Mouse (Mus musculus) liver, embryonic 16.5 days (tissue): Measurements from ENCODE around the gene Apol7a. TPM values are rescaled to one million over a fixed set of nuclear protein-coding genes. Genes with fewer than 3 reads are reported as not detected.
"Not testable (repeated sequence)": the region's sequence is repeated elsewhere in the genome, so short reads cannot be mapped to it uniquely, and the experiment has no call there.

Source experiments
- ATAC-seq: fragments of 200-750 bp; cut with Nextera tagmentation; 2 replicates; pipeline ENCODE4 v1.8.0; 2017; ENCODE audit warnings: low read depth, mild to moderate bottlenecking, moderate number of reproducible peaks, moderate library complexity
- H3K27ac ChIP-seq: fragments of 300-500 bp; sonication (generic); 2 replicates; pipeline ENCODE4 v1.5.1; 2014; ENCODE audit warnings: mild to moderate bottlenecking, low read length
- H3K27me3 ChIP-seq: fragments of 300-500 bp; sonication (generic); 2 replicates; pipeline ENCODE4 v1.6.1; 2014; ENCODE audit warnings: low read depth, low read length, mixed read lengths; ENCODE audit not compliant: control insufficient read depth, insufficient read depth
- H3K36me3 ChIP-seq: fragments of 300-500 bp; sonication (generic); 2 replicates; pipeline ENCODE4 v1.6.1; 2014; ENCODE audit warnings: mild to moderate bottlenecking; ENCODE audit not compliant: control insufficient read depth, insufficient read depth
- H3K4me1 ChIP-seq: fragments of 300-500 bp; sonication (generic); 2 replicates; pipeline ENCODE4 v1.6.1; 2014; ENCODE audit warnings: low read depth, low read length, mixed read lengths; ENCODE audit not compliant: control insufficient read depth
- H3K4me2 ChIP-seq: fragments of 300-500 bp; sonication (generic); 2 replicates; pipeline ENCODE4 v1.6.1; 2014; ENCODE audit warnings: low read depth, low read length, mixed read lengths
- H3K4me3 ChIP-seq: fragments of 300-500 bp; sonication (generic); 2 replicates; pipeline ENCODE4 v1.5.1; 2014; ENCODE audit warnings: low read depth, mild to moderate bottlenecking, low read length
- H3K9ac ChIP-seq: fragments of 300-500 bp; sonication (generic); 2 replicates; pipeline ENCODE4 v1.6.1; 2014; ENCODE audit warnings: low read depth, low read length
- H3K9me3 ChIP-seq: fragments of 300-500 bp; sonication (generic); replicated peaks from 2 replicates; pipeline ENCODE4 v1.6.1; 2016; ENCODE audit warnings: low read length; ENCODE audit not compliant: control insufficient read depth
- WGBS: fragments of 180-500 bp; shearing (Covaris S2); extraction: QIAGEN DNeasy Blood & Tissue Kit; methylation state at CpG from one replicate; pipeline ENCODE4 v1.1.7; 2014; ENCODE audit not compliant: insufficient replicate concordance; 5-methylcytosine and 5-hydroxymethylcytosine counted together
- polyA plus RNA-seq: library from polyadenylated mRNA; unstranded; fragments of >200 nt; fragmentation: Nextera tagmentation; extraction: Ambion mirVana; gene quantifications from 2 replicates; pipeline ENCODE4 v1.2.1, GENCODE M21; 2015

The Apol7a gene
- polyA plus RNA-seq, 1 experiment from 2014 or later: 7.3 TPM

DNA sequence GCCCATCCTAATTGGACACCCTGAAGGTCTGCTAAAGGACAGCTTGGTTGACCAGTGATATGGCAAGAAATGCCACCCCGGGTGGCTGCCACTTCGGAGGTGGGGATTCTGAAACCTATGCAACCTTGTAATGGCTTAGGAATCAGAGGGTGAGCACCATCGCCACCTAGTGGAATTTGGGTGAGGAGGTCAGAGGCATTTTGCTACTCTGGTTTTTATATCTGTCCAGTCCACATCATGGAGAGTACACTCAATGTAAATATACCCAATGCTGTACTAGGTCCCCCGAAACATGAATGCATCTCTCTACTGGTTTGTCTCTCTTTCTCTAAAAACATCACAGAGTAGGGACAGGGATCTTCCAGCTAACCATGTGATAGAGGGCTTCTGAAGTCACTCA is 13.8 kb upstream of the Apol7a start:
- not testable (repeated sequence) for H3K27me3 ChIP-seq, ATAC-seq, H3K9ac ChIP-seq, H3K4me3 ChIP-seq, H3K9me3 ChIP-seq, H3K4me1 ChIP-seq, H3K36me3 ChIP-seq, H3K4me2 ChIP-seq, H3K27ac ChIP-seq
- WGBS: 17% methylated on average over 4 of the region's 4 CpGs

DNA sequence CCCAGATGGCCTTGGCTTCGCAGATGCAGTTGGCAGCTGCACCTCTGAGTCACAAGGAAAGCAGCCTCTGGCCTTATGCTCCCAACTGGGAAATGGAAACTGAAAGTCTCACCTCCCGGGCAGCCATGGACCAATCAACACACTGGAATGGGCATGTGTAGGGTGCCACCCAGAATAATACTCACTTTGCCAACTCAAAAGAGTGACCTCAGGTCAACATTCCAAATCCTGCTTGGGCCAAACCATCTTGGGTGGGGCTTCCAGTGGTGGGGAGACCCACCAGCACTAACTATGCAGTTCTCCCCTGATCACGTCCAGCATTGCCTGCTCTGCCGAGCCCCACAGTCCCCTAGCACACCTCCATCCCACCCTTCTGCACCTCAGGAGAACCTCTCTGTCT is 12.1 kb upstream of the Apol7a start, which contains the start of gene Apol9a:
Gene Apol9a, minus strand, starts transcription at position 101 of the 400 bp plus-strand sequence.
- not testable (repeated sequence) for H3K9ac ChIP-seq, H3K4me3 ChIP-seq, H3K4me2 ChIP-seq, H3K27ac ChIP-seq, H3K4me1 ChIP-seq, H3K36me3 ChIP-seq, H3K27me3 ChIP-seq, ATAC-seq, H3K9me3 ChIP-seq
- 67% methylated on average over 1 of the region's 4 CpGs for WGBS

- not testable (repeated sequence) for H3K27ac ChIP-seq, H3K4me2 ChIP-seq, H3K27me3 ChIP-seq, H3K36me3 ChIP-seq, H3K9me3 ChIP-seq, H3K4me3 ChIP-seq, ATAC-seq, H3K4me1 ChIP-seq, H3K9ac ChIP-seq
- 55% methylated on average over 10 of the region's 10 CpGs for WGBS
These were observed 7.5 kb upstream of the Apol7a start for GRCm38 (mm10) chr15:77406370-77406769.

- H3K9ac ChIP-seq, H3K36me3 ChIP-seq, H3K9me3 ChIP-seq, H3K4me1 ChIP-seq, H3K4me3 ChIP-seq, H3K4me2 ChIP-seq, H3K27me3 ChIP-seq: not testable (repeated sequence)
- 55% methylated on average over 11 of the region's 11 CpGs for WGBS
- peak overlapping the region; percentile 59 for H3K27ac ChIP-seq
- ATAC-seq: peak; percentile 86
These were observed 1.3 kb downstream of the Apol7a start for GRCm38 (mm10) chr15:77397450-77398132.

- not testable (repeated sequence) for ATAC-seq, H3K27ac ChIP-seq
- WGBS: 58% methylated on average over 2 of the region's 3 CpGs
These were observed 5.1 kb downstream of the Apol7a start for GRCm38 (mm10) chr15:77393832-77394231.

GRCm38 (mm10) chr15:77387462-77387861 is 11.4 kb downstream of the Apol7a start:
- no peak overlapping the region for H3K9ac ChIP-seq
- H3K4me2 ChIP-seq: no peak overlapping the region
- no peaks in the 10 kb centered on the region for H3K27me3 ChIP-seq
- H3K36me3 ChIP-seq: no peaks in the 10 kb centered on the region
- peak; percentile 55 for ATAC-seq
- no peak overlapping the region for H3K4me3 ChIP-seq
- WGBS: 63% methylated on average over 2 of the region's 2 CpGs
- no peaks in the 10 kb centered on the region for H3K9me3 ChIP-seq
- no peaks in the 10 kb centered on the region; the same call in none of the 2 replicates for H3K4me1 ChIP-seq
- H3K27ac ChIP-seq: no peak overlapping the region

More at GRCm38 (mm10) chr15:77393832-77394231, 5.1 kb downstream of the Apol7a start:
- H3K27me3 ChIP-seq, H3K36me3 ChIP-seq, H3K9me3 ChIP-seq, H3K9ac ChIP-seq, H3K4me1 ChIP-seq, H3K4me3 ChIP-seq, H3K4me2 ChIP-seq: not testable (repeated sequence)

- ATAC-seq: no peak
- Histone ChIP-seq H3K4me3 (no peak overlapping the region), H3K27me3 (no peaks in the 10 kb centered on the region), H3K4me1 (no peaks in the 10 kb centered on the region; the same call in none of the 2 replicates), H3K9ac (no peak overlapping the region), H3K4me2 (no peak overlapping the region), H3K9me3 (no peaks in the 10 kb centered on the region), H3K36me3 (no peaks in the 10 kb centered on the region), H3K27ac (no peak overlapping the region)
- 71% methylated on average over 7 of the region's 7 CpGs for WGBS
These were observed 14.4 kb downstream of the Apol7a start for GRCm38 (mm10) chr15:77384340-77385030.

- 37% methylated on average over 1 of the region's 1 CpGs for WGBS
- no peaks in the 10 kb centered on the region for H3K36me3 ChIP-seq
- no peaks in the 10 kb centered on the region for H3K9me3 ChIP-seq
- 0 out of 2 replicates have a peak, but pooled peaks have one; percentile 12 for ATAC-seq
- H3K27ac ChIP-seq: peak overlapping the region; percentile 53; the same call in 1 of the 2 replicates
- H3K4me3 ChIP-seq: no peak overlapping the region
- H3K9ac ChIP-seq: no peak overlapping the region
- no peaks in the 10 kb centered on the region; the same call in none of the 2 replicates for H3K4me1 ChIP-seq
- H3K27me3 ChIP-seq: no peaks in the 10 kb centered on the region
- no peak overlapping the region for H3K4me2 ChIP-seq
These were observed 16.0 kb downstream of the Apol7a start for GRCm38 (mm10) chr15:77382880-77383279.

DNA sequence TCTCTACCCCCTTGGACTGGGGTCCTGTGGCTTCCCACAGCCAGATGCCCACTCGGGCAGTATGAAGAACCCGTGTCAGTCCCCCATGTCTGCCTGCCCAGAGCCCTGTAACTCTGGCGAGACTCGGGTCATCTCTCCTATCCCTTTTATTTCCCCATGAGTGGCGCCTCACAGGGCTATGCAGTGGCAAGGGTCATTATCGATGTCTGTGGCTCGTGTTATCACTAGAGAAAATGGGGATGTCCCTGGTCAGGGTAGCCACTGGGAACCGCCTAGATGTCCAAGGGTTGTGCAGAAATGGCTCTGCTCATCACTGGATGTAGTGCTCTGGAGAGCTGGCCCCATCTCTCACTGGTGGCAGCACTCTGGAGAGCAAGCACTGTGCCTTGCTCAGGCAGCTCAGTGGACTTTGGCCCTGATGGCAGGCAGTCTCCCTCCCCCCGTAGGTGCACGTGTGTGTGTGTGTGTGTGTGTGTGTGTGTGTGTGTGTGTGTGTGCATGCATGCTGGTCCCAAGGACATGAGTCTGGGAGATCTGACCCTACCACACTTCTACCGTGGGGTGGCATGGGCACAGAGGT is 16.5 kb downstream of the Apol7a start:
- WGBS: 57% methylated on average over 11 of the region's 11 CpGs
- Histone ChIP-seq H3K4me2 (no peak overlapping the region), H3K27me3 (no peaks in the 10 kb centered on the region), H3K4me3 (no peak overlapping the region), H3K9ac (no peak overlapping the region), H3K27ac (peak overlapping the region; percentile 67), H3K9me3 (no peaks in the 10 kb centered on the region), H3K4me1 (no peaks in the 10 kb centered on the region; the same call in none of the 2 replicates), H3K36me3 (no peaks in the 10 kb centered on the region)
- ATAC-seq: peak; percentile 81
